Mouse (Mus musculus) retina, postnatal 1 day (tissue): ENCODE measurements around the gene Fbp2.

Source experiments
- DNase-seq: peaks from one replicate; pipeline ENCODE4 v3.0.0-alpha.2; 2012

Gene Fbp2

DNA sequence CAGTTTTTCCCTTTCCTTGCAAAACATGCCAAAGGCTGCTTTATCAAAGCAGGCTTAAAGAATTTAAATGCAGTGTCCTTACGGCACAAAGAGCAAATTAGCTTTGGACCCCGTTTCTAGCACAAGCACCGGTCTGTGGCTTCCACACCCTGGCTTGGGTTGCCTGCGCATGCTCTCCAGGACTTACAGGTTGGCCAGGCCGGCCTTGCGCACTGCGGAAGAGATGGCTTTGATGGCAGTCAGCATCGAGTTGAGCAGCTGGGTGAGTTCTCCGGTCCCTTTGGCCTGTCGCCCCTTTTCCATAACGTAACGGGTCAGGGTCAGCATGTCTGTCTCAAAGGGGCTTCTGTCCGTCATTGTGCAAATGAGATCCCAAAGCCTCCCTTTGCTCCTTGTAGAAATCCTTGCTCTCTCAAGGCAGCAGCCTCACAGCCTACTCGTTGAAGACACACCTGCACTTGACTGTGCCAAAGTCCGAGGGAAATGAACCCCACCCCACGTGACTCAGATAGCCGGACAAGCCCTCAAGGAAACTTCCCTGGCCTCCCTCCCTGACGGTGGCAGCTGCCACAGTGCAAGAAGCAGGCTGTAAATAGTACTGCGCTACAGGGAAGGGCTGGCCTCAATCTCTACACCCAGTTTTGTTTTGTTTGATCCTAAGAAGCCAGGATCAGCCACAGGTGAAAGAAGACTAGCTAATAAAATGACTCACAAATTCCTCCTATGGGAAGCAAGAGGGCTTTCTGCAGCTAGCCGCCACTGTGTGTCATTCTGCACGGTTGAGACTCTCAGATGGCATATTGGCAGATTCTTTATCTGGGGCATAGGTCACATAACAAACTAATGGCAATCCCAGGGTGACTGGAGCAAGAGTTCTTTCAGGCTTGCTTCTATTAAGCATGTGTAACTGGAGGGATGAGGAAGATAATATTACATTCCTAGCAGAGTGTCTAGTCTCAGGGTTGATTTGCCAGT is at the start of gene Fbp2:
TSS of gene Fbp2 (minus strand) at position 482 of the 975 bp plus-strand sequence.
- DNase-seq = no peak

GRCm38 (mm10) chr13:62907527-62908162 is 49.4 kb upstream of the Fbp2 start:
- DNase-seq = no peak

- no peak for DNase-seq
Measured at GRCm38 (mm10) chr13:62901139-62901538, 42.9 kb upstream of the Fbp2 start.

GRCm38 (mm10) chr13:62897927-62898646 is 39.9 kb upstream of the Fbp2 start:
- no peak for DNase-seq

- DNase-seq = no peak
Measured at GRCm38 (mm10) chr13:62893044-62893842, 35.0 kb upstream of the Fbp2 start.

DNA sequence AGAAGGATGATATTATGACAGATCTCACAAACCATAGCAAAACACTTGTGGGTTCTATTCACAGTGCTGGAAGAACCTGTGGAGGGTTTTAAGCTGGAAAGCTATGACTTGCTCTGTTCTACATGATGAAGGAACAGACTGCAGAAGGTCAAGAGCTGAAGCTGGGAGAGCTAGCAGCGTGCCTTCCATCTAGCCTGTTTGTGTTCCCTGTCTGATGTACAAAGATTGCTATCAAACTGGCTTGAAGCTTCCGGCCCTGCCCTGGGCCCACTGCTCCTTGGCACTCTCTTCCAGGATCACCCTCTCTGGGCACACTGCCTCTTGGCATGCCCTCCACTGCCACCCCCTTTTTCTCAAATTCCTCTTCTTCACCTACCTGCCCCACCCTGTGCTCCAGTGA is 31.1 kb upstream of the Fbp2 start:
- DNase-seq = no peak

DNA sequence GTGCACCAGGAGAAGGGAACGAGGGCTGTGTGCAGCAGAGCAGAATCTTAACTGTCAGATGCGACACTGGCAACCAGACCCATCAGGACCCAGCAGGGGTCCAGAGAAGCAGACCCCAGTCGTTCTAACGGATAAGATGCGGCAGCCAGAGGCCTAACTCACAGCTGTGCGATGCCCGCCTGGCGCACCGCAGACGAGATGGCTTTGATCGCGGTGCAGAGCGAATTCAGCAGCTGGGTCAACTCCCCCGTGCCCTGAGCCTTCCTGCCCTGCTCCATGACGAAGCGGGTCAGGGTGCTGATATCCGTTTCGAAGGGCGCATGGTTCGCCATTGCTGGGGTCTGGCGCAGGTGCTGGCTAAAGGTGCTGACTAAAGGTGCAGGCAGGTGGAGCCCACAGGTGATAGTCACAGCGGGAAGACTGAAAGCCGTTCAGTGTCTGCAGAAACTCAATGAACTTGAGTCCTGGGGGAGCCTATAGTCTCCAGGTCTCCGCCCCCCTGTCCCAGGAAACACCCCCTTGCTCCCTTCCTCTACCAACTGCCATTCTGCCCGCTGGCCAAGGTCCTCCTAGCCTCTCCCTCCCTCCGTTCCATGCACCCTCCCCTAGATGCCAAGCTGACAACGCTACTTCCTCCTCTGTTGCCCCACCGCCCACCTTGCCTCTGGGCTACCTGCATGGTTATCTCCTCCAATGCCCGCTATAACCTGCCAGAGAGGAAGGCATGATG is 29.7 kb upstream of the Fbp2 start, which contains the start of gene Fbp1:
TSS of gene Fbp1 (minus strand) at position 571 of the 730 bp plus-strand sequence.
- DNase-seq = peak; percentile 49

DNA sequence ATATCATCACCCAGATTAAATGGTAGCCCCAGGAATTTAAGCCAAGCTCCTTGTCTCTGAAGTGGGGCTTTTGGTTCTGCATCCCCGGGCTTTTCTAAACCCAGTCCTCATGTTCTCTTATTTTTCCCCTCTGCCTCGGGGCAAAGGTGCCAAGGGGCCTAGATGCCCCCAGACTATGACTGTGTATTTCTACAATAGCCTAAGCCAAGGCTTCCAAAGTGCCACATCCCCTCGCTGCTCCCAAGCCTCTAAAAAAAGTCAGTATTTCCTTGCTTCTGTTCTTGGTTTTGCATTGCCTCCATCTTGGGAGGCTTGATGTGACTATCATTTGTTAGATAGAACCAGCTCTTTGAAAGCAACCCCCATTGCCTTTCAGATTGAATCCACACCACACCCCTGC is 26.3 kb upstream of the Fbp2 start:
- no peak for DNase-seq

GRCm38 (mm10) chr13:62883925-62884324 is 25.7 kb upstream of the Fbp2 start:
- no peak for DNase-seq

GRCm38 (mm10) chr13:62883436-62883835 is 25.2 kb upstream of the Fbp2 start:
- no peak for DNase-seq

DNA sequence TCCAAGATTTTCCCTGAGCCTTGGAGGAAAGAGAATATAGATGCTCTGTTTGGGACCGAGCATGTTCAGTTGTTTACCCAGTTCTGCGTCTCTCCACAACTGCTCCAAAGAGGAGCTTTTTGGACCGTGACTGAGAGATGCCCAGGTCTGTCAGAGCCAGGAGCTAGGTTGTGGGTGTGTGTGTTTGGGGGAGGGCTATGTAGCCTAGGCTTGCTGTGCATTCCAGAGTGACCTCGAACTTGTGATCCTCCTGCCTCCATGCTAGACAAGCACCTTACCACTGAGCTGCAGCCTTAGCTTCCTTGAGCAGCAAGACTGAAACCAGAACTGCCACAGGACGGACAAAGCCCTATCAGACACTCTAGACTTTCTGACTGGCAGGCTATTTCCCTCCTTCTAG is 24.6 kb upstream of the Fbp2 start:
- DNase-seq = no peak

DNA sequence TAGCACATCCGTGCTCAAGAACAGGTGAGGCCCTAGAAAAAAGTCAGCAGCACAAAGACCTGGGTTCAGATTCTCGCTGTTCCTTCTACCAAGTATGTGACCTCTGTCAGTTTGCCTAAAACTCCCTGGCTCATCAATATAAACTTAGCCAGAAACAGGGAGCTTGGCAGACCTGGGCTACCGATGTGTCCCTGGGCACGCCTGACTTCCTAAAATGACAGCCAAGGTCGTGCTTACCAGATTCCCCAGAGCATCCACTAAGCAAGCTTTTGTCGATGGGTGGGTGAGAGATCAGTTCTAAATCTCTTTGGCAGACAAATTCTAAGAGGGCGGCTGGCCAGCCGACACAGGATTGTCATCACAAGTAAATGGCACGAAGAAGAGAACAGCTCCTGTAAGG is 23.1 kb upstream of the Fbp2 start:
- no peak for DNase-seq

GRCm38 (mm10) chr13:62879831-62880615 is 21.8 kb upstream of the Fbp2 start:
- no peak for DNase-seq

DNA sequence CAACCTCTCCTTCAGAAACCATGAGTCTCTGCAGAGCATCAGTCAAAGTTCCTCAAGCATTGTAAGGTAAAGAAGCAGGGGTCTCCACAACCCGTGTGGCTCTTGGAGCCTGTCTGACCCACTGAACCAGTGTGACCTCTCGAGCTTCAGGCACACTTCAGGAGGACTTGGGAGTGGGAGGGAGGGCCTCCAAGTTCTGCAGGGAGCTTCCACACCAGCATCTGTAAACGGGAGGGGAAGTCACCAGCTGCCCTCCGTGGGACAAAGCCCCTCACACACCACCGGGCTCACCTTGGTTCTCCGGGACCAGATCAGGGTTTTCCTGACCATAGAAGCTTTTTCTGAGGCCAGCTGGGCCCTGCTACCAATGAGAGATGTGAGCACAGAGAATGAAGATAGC is 21.2 kb upstream of the Fbp2 start:
- DNase-seq = no peak

DNA sequence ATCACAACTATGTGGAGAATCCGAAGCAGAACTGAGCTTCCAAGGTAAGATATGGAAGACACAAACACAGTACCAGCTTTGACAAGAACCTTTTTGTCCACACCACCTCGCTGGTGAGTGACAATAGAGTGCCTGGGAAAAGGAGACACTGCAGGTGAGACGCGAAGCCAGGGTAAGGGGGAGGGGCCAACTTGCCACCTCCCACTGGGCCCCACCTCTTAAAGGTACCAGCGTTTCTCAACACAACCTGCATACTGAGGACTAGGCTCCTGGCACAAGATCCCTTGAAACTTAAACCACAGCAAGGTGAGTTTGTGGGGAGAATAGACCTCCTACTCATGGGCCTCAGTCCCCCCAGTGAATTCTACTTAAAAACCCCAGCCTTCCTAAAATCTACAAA is 19.0 kb upstream of the Fbp2 start:
- no peak for DNase-seq

DNA sequence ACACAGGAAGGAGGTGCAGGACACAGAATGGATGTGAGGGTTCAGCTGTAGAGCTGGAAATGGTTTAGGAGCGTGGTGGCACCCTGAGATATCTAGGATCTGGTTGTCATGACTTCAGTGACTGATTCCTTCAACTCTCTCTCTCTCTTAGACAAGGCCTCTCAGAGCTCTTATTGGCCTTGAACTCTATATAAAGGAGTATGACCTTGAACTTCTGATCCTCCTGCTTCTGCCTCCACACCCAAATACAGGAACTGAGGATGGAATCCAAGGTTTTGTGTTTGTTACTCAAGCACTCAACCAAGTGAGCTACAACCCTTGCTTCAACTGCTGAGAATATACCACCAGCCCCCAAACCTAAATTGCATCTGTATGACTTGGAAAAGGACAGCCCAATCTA is 17.9 kb upstream of the Fbp2 start:
- DNase-seq = no peak

GRCm38 (mm10) chr13:62872252-62872651 is 14.0 kb upstream of the Fbp2 start:
- DNase-seq = no peak

- no peak for DNase-seq
Measured at GRCm38 (mm10) chr13:62870605-62871004, 12.4 kb upstream of the Fbp2 start.

GRCm38 (mm10) chr13:62866817-62867216 is 8.6 kb upstream of the Fbp2 start:
- no peak for DNase-seq

DNA sequence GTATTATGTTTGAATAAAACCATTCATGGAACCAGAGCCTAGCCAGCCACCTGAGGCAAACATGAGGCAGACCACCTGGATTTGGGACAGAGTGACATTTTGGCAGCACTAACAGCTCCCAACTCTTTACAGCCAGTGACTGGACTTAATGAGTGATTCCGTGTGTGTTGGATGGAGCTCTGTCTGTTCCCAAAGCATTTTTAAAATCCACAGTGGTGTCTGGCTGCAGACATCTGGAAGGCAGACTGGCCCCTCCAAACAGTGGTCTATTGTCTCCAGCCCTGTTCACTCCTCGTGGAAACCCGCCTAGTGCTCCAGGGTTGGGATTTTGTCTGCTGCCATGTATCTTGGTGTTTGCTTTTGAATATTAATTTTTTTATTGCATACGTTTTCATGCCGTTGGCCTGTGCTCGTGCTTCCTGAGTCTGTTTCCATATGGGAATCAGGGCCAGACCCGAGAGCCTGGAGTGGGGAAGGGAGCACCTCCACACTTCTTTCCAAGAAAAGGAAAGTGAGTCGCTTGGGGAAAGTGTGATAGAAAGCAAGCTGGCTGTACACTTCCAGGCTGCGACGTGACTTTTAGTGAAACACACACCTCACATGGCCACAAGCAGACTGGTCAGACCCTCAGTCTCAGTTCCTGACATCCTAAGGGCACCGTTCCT is 7.6 kb upstream of the Fbp2 start:
- DNase-seq = no peak
